Mouse (Mus musculus): ENCODE data around the gene Brpf3.

- no peak for TF ChIP-seq POLR2A (IDR thresholded peaks at IDR 0.05; ENCODE audit: control insufficient read depth, extremely low read depth, insufficient read depth, low read length, poor library complexity)
- no peak for TF ChIP-seq CTCF (IDR thresholded peaks at IDR 0.05; ENCODE audit: borderline replicate concordance, control insufficient read depth, extremely low read depth, insufficient read depth, low read length, poor library complexity)
Measured at GRCm38 (mm10) chr17:28874216-28874615, 73.3 kb downstream of the Brpf3 start.

Measured in thymus, adult 2 months (tissue).